Mouse (Mus musculus): ENCODE measurements at regions not wholly inside any gene's neighbourhood (a gene's known extent, or its start where the extent isn't known, plus 50 kb on each side); places are given as distances from the start of the nearest gene placed in this dataset.

GRCm38 (mm10) chr12:6087627-6088350 lies 712.3 kb upstream of the Klhl29 start:
- TF ChIP-seq CTCF (IDR thresholded peaks at IDR 0.05; ENCODE audit: borderline replicate concordance, extremely low read depth, insufficient read depth, insufficient read length) (no peak), POLR2A (IDR thresholded peaks at IDR 0.05; ENCODE audit: borderline replicate concordance, extremely low read depth, insufficient read depth, insufficient read length, poor library complexity, severe bottlenecking) (no peak)

All from brain, embryonic 14.5 days (tissue).